Mouse (Mus musculus) midbrain, postnatal 0 days (tissue): ENCODE data around the gene Stau1. TPM values are rescaled to one million over a fixed set of nuclear protein-coding genes. Genes with fewer than 3 reads are reported as not detected.

Experiments
- ATAC-seq: fragments of 200-750 bp; cut with Nextera tagmentation; 2 replicates; pipeline ENCODE4 v1.8.0; 2017; ENCODE audit warnings: moderate number of reproducible peaks, mild to moderate bottlenecking, moderate TSS enrichment, moderate library complexity; ENCODE audit not compliant: low FRiP score
- DNase-seq: peaks from one replicate; pipeline ENCODE4 v3.0.0-alpha.2; 2015; ENCODE audit warnings: low spot score
- H3K27ac ChIP-seq: fragments of 300-500 bp; sonication (generic); 2 replicates; pipeline ENCODE4 v1.5.1; 2014; ENCODE audit warnings: low read depth, mild to moderate bottlenecking, low read length, mixed read lengths
- H3K27me3 ChIP-seq: fragments of 300-500 bp; sonication (generic); 2 replicates; pipeline ENCODE4 v1.6.1; 2014; ENCODE audit warnings: low read length, control low read depth, mixed read lengths; ENCODE audit not compliant: insufficient read depth
- H3K36me3 ChIP-seq: fragments of 300-500 bp; sonication (generic); 2 replicates; pipeline ENCODE4 v1.6.1; 2014; ENCODE audit warnings: low read length, control low read depth, mixed read lengths; ENCODE audit not compliant: insufficient read depth
- H3K4me1 ChIP-seq: fragments of 300-500 bp; sonication (generic); 2 replicates; pipeline ENCODE4 v1.6.1; 2014; ENCODE audit warnings: mild to moderate bottlenecking, control low read depth, antibody characterized with exemption, low read length, mixed read lengths; ENCODE audit not compliant: insufficient read depth
- H3K4me2 ChIP-seq: fragments of 300-500 bp; sonication (generic); 2 replicates; pipeline ENCODE4 v1.6.1; 2014; ENCODE audit warnings: low read depth, mild to moderate bottlenecking, low read length, mixed read lengths; ENCODE audit not compliant: poor library complexity, severe bottlenecking
- H3K4me3 ChIP-seq: fragments of 300-500 bp; sonication (generic); 2 replicates; pipeline ENCODE4 v1.5.1; 2014; ENCODE audit warnings: low read depth, mild to moderate bottlenecking, low read length, moderate library complexity
- H3K9ac ChIP-seq: fragments of 300-500 bp; sonication (generic); replicated peaks from 2 replicates; pipeline ENCODE4 v1.6.1; 2014; ENCODE audit warnings: mild to moderate bottlenecking, low read length, moderate library complexity, mixed read lengths; ENCODE audit not compliant: poor library complexity, severe bottlenecking
- H3K9me3 ChIP-seq: fragments of 300-500 bp; sonication (generic); 2 replicates; pipeline ENCODE4 v1.6.1; 2016; ENCODE audit warnings: low read length, control low read depth
- CTCF ChIP-seq: IDR thresholded peaks from 2 replicates; pipeline ENCODE4 v1.5.1; 2016; ENCODE audit warnings: antibody characterized with exemption, mild to moderate bottlenecking
- WGBS: fragments of 180-500 bp; shearing (Covaris S2); extraction: QIAGEN DNeasy Blood & Tissue Kit; methylation state at CpG from one replicate; pipeline ENCODE4 v1.1.7; 2014; 5-methylcytosine and 5-hydroxymethylcytosine counted together
- polyA plus RNA-seq: library from polyadenylated mRNA; unstranded; fragments of >200 nt; fragmentation: Nextera tagmentation; extraction: Ambion mirVana; gene quantifications from 2 replicates; pipeline ENCODE4 v1.2.1, GENCODE M21; 2015
- total RNA-seq: library from RNA; depleted of rRNA; stranded (reverse); fragments of >200 nt; gene quantifications from 2 replicates; pipeline ENCODE4 v1.2.3, GENCODE M21; 2014; rRNA removed

Stau1 gene
- total and polyA plus RNA-seq, 2 experiments from 2014 or later = 35.3 to 96.8 TPM

GRCm38 (mm10) chr2:166903719-166904282 is 92.3 kb downstream of the Stau1 start:
- Histone ChIP-seq H3K9ac (no peak overlapping the region), H3K27me3 (no peaks in the 10 kb centered on the region), H3K36me3 (no peaks in the 10 kb centered on the region), H3K4me2 (no peak overlapping the region), H3K4me3 (no peak overlapping the region), H3K9me3 (no peaks in the 10 kb centered on the region), H3K4me1 (peaks cover 5% of the 10 kb centered on the region; the same call in 1 of the 2 replicates), H3K27ac (no peak overlapping the region)
- 93% methylated on average over 6 of the region's 6 CpGs for WGBS
- TF ChIP-seq CTCF = peak; percentile 49
- no peak for DNase-seq
- no peak for ATAC-seq

GRCm38 (mm10) chr2:166900792-166901505 is 95.2 kb downstream of the Stau1 start:
- H3K9ac ChIP-seq = no peak overlapping the region
- H3K4me3 ChIP-seq = no peak overlapping the region
- no peaks in the 10 kb centered on the region for H3K27me3 ChIP-seq
- no peak for DNase-seq
- H3K4me2 ChIP-seq = no peak overlapping the region
- H3K36me3 ChIP-seq = 0 out of 2 replicates have a peak, but pooled peaks cover 5% of the 10 kb centered on the region
- WGBS = 83% methylated on average over 8 of the region's 8 CpGs
- no peak for ATAC-seq
- H3K27ac ChIP-seq = no peak overlapping the region
- H3K9me3 ChIP-seq = no peaks in the 10 kb centered on the region
- H3K4me1 ChIP-seq = no peaks in the 10 kb centered on the region
- no peak for TF ChIP-seq CTCF

GRCm38 (mm10) chr2:166899746-166900145 is 96.4 kb downstream of the Stau1 start:
- peaks cover 7% of the 10 kb centered on the region; the same call in 1 of the 2 replicates for H3K36me3 ChIP-seq
- no peaks in the 10 kb centered on the region for H3K4me1 ChIP-seq
- H3K9ac ChIP-seq = no peak overlapping the region
- no peak for ATAC-seq
- no peak overlapping the region for H3K4me3 ChIP-seq
- no peaks in the 10 kb centered on the region for H3K9me3 ChIP-seq
- no peak overlapping the region for H3K27ac ChIP-seq
- WGBS = 63% methylated on average over 3 of the region's 3 CpGs
- no peak overlapping the region for H3K4me2 ChIP-seq
- no peaks in the 10 kb centered on the region for H3K27me3 ChIP-seq
- TF ChIP-seq CTCF = no peak
- no peak for DNase-seq

- DNase-seq (no peak), ATAC-seq (no peak)
- Histone ChIP-seq H3K4me2 (no peak overlapping the region), H3K36me3 (peaks cover 13% of the 10 kb centered on the region; the same call in 1 of the 2 replicates), H3K27ac (no peak overlapping the region), H3K9ac (no peak overlapping the region), H3K4me3 (no peak overlapping the region), H3K4me1 (no peaks in the 10 kb centered on the region), H3K9me3 (no peaks in the 10 kb centered on the region), H3K27me3 (no peaks in the 10 kb centered on the region)
- 78% methylated on average over 2 of the region's 2 CpGs for WGBS
- TF ChIP-seq CTCF = no peak
These were observed 96.9 kb downstream of the Stau1 start for GRCm38 (mm10) chr2:166899161-166899560.

Other genes starting within 250 kb of the Stau1 start
- 16.8 and 17.2 TPM in 2 replicates for gene Trp53rkb, start 203.8 kb downstream of the Stau1 start, total RNA-seq
- gene Trp53rkb, start 203.8 kb downstream of the Stau1 start, polyA plus RNA-seq = 7.5 and 8.5 TPM in 2 replicates
- gene Arfgef2, start 190.7 kb downstream of the Stau1 start, total RNA-seq = 26.3 and 27.8 TPM in 2 replicates
- 3.1 and 3.4 TPM in 2 replicates for gene Arfgef2, start 190.7 kb downstream of the Stau1 start, polyA plus RNA-seq
- 82.8 and 88.7 TPM in 2 replicates for gene Cse1l, start 90.3 kb downstream of the Stau1 start, total RNA-seq
- gene Cse1l, start 90.3 kb downstream of the Stau1 start, polyA plus RNA-seq = 69.7 and 70.1 TPM in 2 replicates
- gene Ddx27, start 18.9 kb upstream of the Stau1 start, total RNA-seq = 29.5 and 34.0 TPM in 2 replicates
- gene Ddx27, start 18.9 kb upstream of the Stau1 start, polyA plus RNA-seq = 38.2 and 38.6 TPM in 2 replicates
- gene Znfx1, start 66.7 kb upstream of the Stau1 start, total RNA-seq = 28.4 and 32.2 TPM in 2 replicates
- gene Znfx1, start 66.7 kb upstream of the Stau1 start, polyA plus RNA-seq = 4.7 and 6.0 TPM in 2 replicates
- 29.8 and 30.0 TPM in 2 replicates for gene Kcnb1, start 193.9 kb upstream of the Stau1 start, total RNA-seq
- gene Kcnb1, start 193.9 kb upstream of the Stau1 start, polyA plus RNA-seq = 5.6 and 6.4 TPM in 2 replicates
- 4.3 and 6.1 TPM in 2 replicates for gene Ptgis, start 244.3 kb upstream of the Stau1 start, total RNA-seq
- 3.9 and 4.7 TPM in 2 replicates for gene Ptgis, start 244.3 kb upstream of the Stau1 start, polyA plus RNA-seq